Mouse (Mus musculus) ES-E14 (cell line): ENCODE measurements at regions not wholly inside any gene's neighbourhood (a gene's known extent, or its start where the extent isn't known, plus 50 kb on each side); places are given as distances from the start of the nearest gene placed in this dataset.

Experiments
- DNase-seq: peaks from one replicate; pipeline ENCODE4 v3.0.0-alpha.2; 2013; ENCODE audit warnings: low read depth, low spot score
- H3K27ac ChIP-seq: 2 replicates; pipeline ENCODE4 v1.5.1; 2012; ENCODE audit warnings: low read depth, mild to moderate bottlenecking, low read length, moderate library complexity, mixed read lengths; ENCODE audit not compliant: poor library complexity, insufficient read depth, severe bottlenecking
- H3K36me3 ChIP-seq: 2 replicates; pipeline ENCODE4 v1.6.1; 2012; ENCODE audit warnings: mild to moderate bottlenecking, low read length, moderate library complexity, mixed read lengths; ENCODE audit not compliant: control insufficient read depth, poor library complexity, insufficient read depth, severe bottlenecking
- H3K4me1 ChIP-seq, 2 experiments: fragments of 150-350 bp in 1 of 2; sonication (generic) in 1 of 2; 2 replicates each; pipeline ENCODE4 v1.6.1; 2012; ENCODE audit warnings: low read length in 2 of 2, mild to moderate bottlenecking in 1 of 2, mixed read lengths in 1 of 2; ENCODE audit not compliant: control insufficient read depth in 2 of 2, insufficient read depth in 2 of 2, poor library complexity in 1 of 2
- H3K4me3 ChIP-seq, 2 experiments: fragments of 150-350 bp in 1 of 2; sonication (generic) in 1 of 2; 2 replicates each; pipeline ENCODE4 v1.5.1; 2012; ENCODE audit warnings: low read length in 2 of 2, low read depth in 1 of 2, mild to moderate bottlenecking in 1 of 2, mixed read lengths in 1 of 2; ENCODE audit not compliant: insufficient read depth in 1 of 2, poor library complexity in 1 of 2, severe bottlenecking in 1 of 2
- H3K9ac ChIP-seq: 2 replicates; pipeline ENCODE4 v1.6.1; 2012; ENCODE audit warnings: low read depth, mild to moderate bottlenecking, low read length, mixed read lengths; ENCODE audit not compliant: poor library complexity, insufficient read depth, severe bottlenecking
- H3K9me3 ChIP-seq: fragments of 150-350 bp; sonication (generic); 2 replicates; pipeline ENCODE4 v1.6.1; 2012; ENCODE audit warnings: low read depth, mild to moderate bottlenecking, low read length; ENCODE audit not compliant: control insufficient read depth, insufficient read depth
- CHD2 ChIP-seq: IDR thresholded peaks from 2 replicates; pipeline ENCODE4 v1.6.1; 2014; ENCODE audit warnings: mild to moderate bottlenecking, low read depth, low read length, inconsistent platforms
- HCFC1 ChIP-seq: IDR thresholded peaks from 2 replicates; pipeline ENCODE4 v1.6.1; 2012; ENCODE audit warnings: low read length, inconsistent platforms, borderline replicate concordance; ENCODE audit not compliant: insufficient read depth
- MAFK ChIP-seq: IDR thresholded peaks from 2 replicates; pipeline ENCODE4 v1.6.1; 2014; ENCODE audit warnings: mild to moderate bottlenecking, low read depth, low read length, inconsistent platforms; ENCODE audit not compliant: insufficient read depth
- ZC3H11A ChIP-seq: IDR thresholded peaks from 2 replicates; pipeline ENCODE4 v1.6.1; 2012; ENCODE audit warnings: low read depth, mild to moderate bottlenecking, inconsistent platforms, low read length, borderline replicate concordance
- ZNF384 ChIP-seq: IDR thresholded peaks from 2 replicates; pipeline ENCODE4 v1.6.1; 2012; ENCODE audit warnings: low read depth, low read length, inconsistent platforms
- in situ Hi-C, 2 experiments: fragments of 600-800 bp; cut with MboI; formaldehyde crosslinking; loops; one replicate each; pipeline ENCODE4 v1.15.1; 2025; ENCODE audit warnings: low sequenced_read_pairs in 2 of 2, inconsistent platforms in 1 of 2; ENCODE audit not compliant: unreplicated experiment in 2 of 2

DNA sequence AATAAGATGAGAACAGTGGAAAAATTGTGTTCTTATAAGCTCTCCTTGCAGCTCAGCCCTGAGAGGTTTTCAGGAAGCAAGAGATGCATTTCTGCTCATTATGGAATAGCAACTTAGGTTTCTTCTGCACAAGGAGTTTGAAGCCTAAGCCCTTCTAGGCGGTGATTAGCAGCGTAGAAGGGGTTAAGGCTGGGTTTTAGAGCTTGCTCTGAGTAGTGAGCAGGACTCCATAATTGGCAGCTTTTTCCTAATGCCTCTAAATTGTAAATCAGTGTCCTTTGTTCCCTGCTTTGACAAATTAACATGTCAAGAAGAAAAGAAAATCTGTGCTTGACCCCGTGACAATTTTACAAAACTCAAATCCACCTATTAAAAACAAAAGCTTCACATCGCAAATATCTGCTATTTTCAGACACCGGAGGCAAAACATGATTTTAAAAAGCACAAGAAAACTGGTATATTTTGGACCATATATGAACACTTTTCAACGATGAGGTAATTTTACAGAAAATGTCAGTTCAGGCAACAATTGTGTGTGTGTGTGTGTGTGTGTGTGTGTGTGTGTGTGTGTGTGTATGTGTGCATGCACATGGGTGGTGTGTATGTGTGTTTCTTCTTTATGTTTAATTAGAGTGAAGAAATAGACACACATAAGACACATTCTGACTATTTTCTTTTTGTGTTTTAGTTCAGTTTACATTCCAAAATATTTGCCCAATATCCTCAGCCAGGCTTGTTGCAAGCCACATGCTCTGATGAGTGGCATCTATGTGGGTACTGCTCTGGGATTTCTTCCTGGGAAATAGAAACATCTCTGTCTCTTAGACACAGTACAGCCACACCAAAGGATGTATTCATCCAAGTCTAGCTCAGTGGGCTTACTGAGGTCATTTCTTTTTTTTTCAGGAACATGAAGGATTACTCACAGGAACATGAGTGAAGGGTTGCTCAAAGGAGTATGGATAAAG, 804.3 kb downstream of the Tmem132b start:
- Histone ChIP-seq H3K27ac (no peak overlapping the region), H3K36me3 (no peaks in the 10 kb centered on the region), H3K9me3 (no peaks in the 10 kb centered on the region), H3K4me3 (no peak overlapping the region), H3K9ac (no peak overlapping the region), H3K4me1 (peaks cover 0 to 3% of the 10 kb centered on the region in 2 experiments; a peak in 2 of 4 replicates)
- DNase-seq, result no peak
- in situ Hi-C loops, result no loop called here
- TF ChIP-seq CHD2 (no peak), HCFC1 (no peak), ZNF384 (no peak), MAFK (no peak), ZC3H11A (no peak)

DNA sequence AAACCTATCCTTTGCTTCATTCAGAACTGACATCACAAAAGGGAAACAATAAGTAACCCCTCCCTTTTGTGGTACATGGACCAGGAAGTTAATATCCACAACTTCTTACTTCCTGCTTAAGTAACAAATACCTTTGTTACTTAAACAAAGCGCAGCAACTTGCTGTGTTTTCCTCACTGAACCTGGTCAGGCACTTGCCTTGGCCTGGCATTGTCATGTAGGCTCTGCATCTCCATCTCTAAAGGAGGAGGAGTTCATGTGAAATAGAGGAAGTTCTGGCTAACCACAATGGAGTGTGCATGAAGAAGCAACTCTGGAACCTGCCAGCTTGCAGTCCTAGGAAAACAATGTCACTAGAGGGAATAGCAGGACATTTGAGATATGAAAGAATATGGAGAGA, 806.3 kb downstream of the Tmem132b start:
- Histone ChIP-seq H3K4me1 (peaks cover 0 to 3% of the 10 kb centered on the region in 2 experiments; a peak in 2 of 4 replicates), H3K9me3 (no peaks in the 10 kb centered on the region), H3K9ac (no peak overlapping the region), H3K27ac (no peak overlapping the region), H3K4me3 (no peak overlapping the region), H3K36me3 (no peaks in the 10 kb centered on the region)
- TF ChIP-seq ZNF384 (no peak), ZC3H11A (no peak), CHD2 (no peak), HCFC1 (no peak), MAFK (no peak)
- in situ Hi-C loops, result no loop called here
- DNase-seq, result no peak

DNA sequence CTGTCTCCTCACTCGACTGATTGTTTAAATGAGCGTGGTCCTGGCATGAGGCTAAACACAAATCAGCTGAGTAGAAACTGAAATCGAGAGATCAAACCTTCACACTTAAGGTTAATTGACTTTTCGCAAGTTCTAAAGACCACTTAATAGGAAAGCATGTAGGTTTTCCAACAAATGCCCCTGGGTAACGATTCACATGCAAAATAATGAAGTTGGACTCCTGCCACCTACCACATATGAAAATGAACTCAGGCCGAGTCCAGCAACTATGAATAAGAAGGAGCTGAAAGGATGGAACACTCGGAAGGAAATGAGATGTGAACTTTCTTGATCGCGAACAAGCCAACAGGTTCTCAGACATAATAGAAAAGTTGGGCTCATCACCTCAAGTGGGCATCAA, 812.0 kb downstream of the Tmem132b start:
- Histone ChIP-seq H3K36me3 (no peaks in the 10 kb centered on the region), H3K4me1 (peaks cover 0 to 1% of the 10 kb centered on the region in 2 experiments; a peak in 1 of 4 replicates), H3K4me3 (no peak overlapping the region), H3K9me3 (no peaks in the 10 kb centered on the region), H3K27ac (no peak overlapping the region), H3K9ac (no peak overlapping the region)
- DNase-seq, result no peak
- TF ChIP-seq MAFK (no peak), ZNF384 (no peak), CHD2 (no peak), HCFC1 (no peak), ZC3H11A (no peak)
- in situ Hi-C loops, result no loop called here

DNA sequence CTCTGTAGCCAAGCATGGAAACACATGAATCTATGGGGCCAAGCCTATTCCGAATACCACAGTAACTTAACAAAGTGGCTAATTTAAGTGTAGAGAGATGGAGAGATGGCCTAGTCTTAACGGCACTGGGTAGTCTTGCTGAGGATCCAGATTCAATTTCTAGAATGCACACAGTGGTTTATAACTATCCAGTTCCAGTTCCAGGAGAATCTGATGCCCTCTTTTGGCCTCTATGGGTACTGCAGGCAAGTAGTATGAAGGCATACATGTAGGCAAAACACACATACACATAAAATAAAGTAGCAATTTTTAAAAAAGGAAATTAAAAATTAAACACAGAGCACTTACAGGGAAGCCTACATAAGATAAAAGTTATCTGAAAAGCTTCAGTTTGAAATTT, 819.4 kb downstream of the Tmem132b start:
- no peak for TF ChIP-seq ZC3H11A
- no peak for TF ChIP-seq HCFC1
- no peak for TF ChIP-seq CHD2
- no peak for TF ChIP-seq MAFK
- no peak overlapping the region for H3K9ac ChIP-seq
- no peak overlapping the region for H3K4me3 ChIP-seq
- H3K36me3 ChIP-seq, result no peaks in the 10 kb centered on the region
- no peak for DNase-seq
- H3K27ac ChIP-seq, result no peak overlapping the region
- no peaks in the 10 kb centered on the region for H3K4me1 ChIP-seq
- in situ Hi-C loops, result no loop called here
- no peaks in the 10 kb centered on the region for H3K9me3 ChIP-seq
